Mouse (Mus musculus): ENCODE data around the gene Mgat5b.

- TF ChIP-seq CTCF (IDR thresholded peaks at IDR 0.05; ENCODE audit: borderline replicate concordance, extremely low read depth, insufficient read depth, insufficient read length) = no peak
- no peak for TF ChIP-seq POLR2A (IDR thresholded peaks at IDR 0.05; ENCODE audit: borderline replicate concordance, extremely low read depth, insufficient read depth, insufficient read length, poor library complexity, severe bottlenecking)
Measured at GRCm38 (mm10) chr11:116982543-116982942, 63.9 kb downstream of the Mgat5b start.
